Mouse (Mus musculus) liver, postnatal 0 days (tissue): ENCODE measurements around the gene Cd86.

Experiments
- CTCF ChIP-seq: sonication (generic); IDR thresholded peaks from 2 replicates; pipeline ENCODE4 v1.5.1; 2016; ENCODE audit warnings: antibody characterized with exemption, low read depth
- EP300 ChIP-seq: IDR thresholded peaks from 2 replicates; pipeline ENCODE4 v1.6.1; 2016; ENCODE audit warnings: antibody characterized with exemption, low read depth, mild to moderate bottlenecking

DNA sequence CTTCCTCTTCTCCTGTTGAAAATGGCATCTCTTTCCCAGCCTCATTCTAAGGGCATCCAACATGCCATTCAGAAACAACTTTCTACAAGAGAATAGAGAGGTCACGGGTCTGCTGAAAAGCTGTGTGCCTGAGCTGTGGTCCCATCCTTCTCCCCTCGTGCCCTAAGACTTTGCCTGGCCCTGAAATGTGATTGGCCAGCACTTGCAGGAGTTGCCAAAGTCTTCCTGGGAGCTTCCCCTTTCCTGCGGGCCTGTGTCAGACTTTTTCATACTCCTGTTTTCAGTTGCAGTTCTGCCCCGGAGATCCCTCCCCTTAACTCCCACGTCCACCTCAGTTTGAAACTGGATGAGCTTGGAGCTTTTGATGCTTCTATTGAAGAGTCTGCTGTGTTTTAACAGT lies 24.9 kb downstream of the Cd86 start:
- TF ChIP-seq CTCF (no peak), EP300 (no peak)
